Mouse (Mus musculus) skeletal muscle tissue, adult 2 months (tissue): Measurements from ENCODE around the gene Fkbp4.

Experiments used
- DNase-seq: peaks from one replicate; pipeline ENCODE4 v3.0.0-alpha.2; 2012; ENCODE audit warnings: low read depth, low spot score

The Fkbp4 gene

GRCm38 (mm10) chr6:128437288-128437687 is 1.2 kb downstream of the Fkbp4 start:
- DNase-seq = no peak

- DNase-seq = no peak
These were observed 2.0 kb downstream of the Fkbp4 start for GRCm38 (mm10) chr6:128436356-128437005.

- no peak for DNase-seq
These were observed 3.0 kb downstream of the Fkbp4 start for GRCm38 (mm10) chr6:128435474-128435873.

GRCm38 (mm10) chr6:128433566-128433965 is 4.9 kb downstream of the Fkbp4 start:
- DNase-seq = no peak

GRCm38 (mm10) chr6:128432356-128432915 is 6.0 kb downstream of the Fkbp4 start:
- no peak for DNase-seq

- no peak for DNase-seq
These were observed 8.7 kb downstream of the Fkbp4 start for GRCm38 (mm10) chr6:128429826-128430225.

- no peak for DNase-seq
These were observed 9.2 kb downstream of the Fkbp4 start for GRCm38 (mm10) chr6:128429300-128429699.

- no peak for DNase-seq
These were observed 10.9 kb downstream of the Fkbp4 start for GRCm38 (mm10) chr6:128427571-128427970.

- no peak for DNase-seq
These were observed 13.4 kb downstream of the Fkbp4 start for GRCm38 (mm10) chr6:128425046-128425445.

- peak; percentile 96 for DNase-seq
These were observed 14.0 kb downstream of the Fkbp4 start, which contains the start of gene Itfg2 for GRCm38 (mm10) chr6:128424269-128425019. TSS of gene Itfg2 (minus strand) at chr6:128424931.

- no peak for DNase-seq
These were observed 14.8 kb downstream of the Fkbp4 start for GRCm38 (mm10) chr6:128423496-128424268.

GRCm38 (mm10) chr6:128421480-128421879 is 17.0 kb downstream of the Fkbp4 start:
- DNase-seq = no peak

GRCm38 (mm10) chr6:128421036-128421435 is 17.4 kb downstream of the Fkbp4 start:
- no peak for DNase-seq

GRCm38 (mm10) chr6:128418076-128418475 is 20.4 kb downstream of the Fkbp4 start:
- no peak for DNase-seq

- no peak for DNase-seq
These were observed 22.3 kb downstream of the Fkbp4 start for GRCm38 (mm10) chr6:128416169-128416568.

GRCm38 (mm10) chr6:128411115-128411514 is 27.4 kb downstream of the Fkbp4 start:
- peak; percentile 43 for DNase-seq

- no peak for DNase-seq
These were observed 28.2 kb downstream of the Fkbp4 start for GRCm38 (mm10) chr6:128410305-128410704.

GRCm38 (mm10) chr6:128408544-128409125 is 29.8 kb downstream of the Fkbp4 start:
- DNase-seq = no peak

GRCm38 (mm10) chr6:128404708-128405107 is 33.8 kb downstream of the Fkbp4 start:
- no peak for DNase-seq

GRCm38 (mm10) chr6:128399421-128400185 is 38.9 kb downstream of the Fkbp4 start:
- DNase-seq = no peak

- no peak for DNase-seq
These were observed 39.5 kb downstream of the Fkbp4 start, which contains the start of gene Nrip2 for GRCm38 (mm10) chr6:128398996-128399395. TSS of gene Nrip2 (plus strand) at chr6:128399296.
